Mouse (Mus musculus) cortical plate, adult 2 months (tissue): ENCODE measurements around the gene Rhou.

Experiments
- CTCF ChIP-seq: fragments of 200-500 bp; IDR thresholded peaks from 2 replicates; pipeline ENCODE4 v1.5.1; 2011; ENCODE audit warnings: mild to moderate bottlenecking, control low read depth, low read length; ENCODE audit not compliant: insufficient read depth; ENCODE audit errors: extremely low read depth
- POLR2A ChIP-seq: fragments of 200-500 bp; IDR thresholded peaks from 2 replicates; pipeline ENCODE4 v1.6.1; 2011; ENCODE audit warnings: mild to moderate bottlenecking, low read length, control low read depth; ENCODE audit not compliant: insufficient read depth; ENCODE audit errors: extremely low read depth

DNA sequence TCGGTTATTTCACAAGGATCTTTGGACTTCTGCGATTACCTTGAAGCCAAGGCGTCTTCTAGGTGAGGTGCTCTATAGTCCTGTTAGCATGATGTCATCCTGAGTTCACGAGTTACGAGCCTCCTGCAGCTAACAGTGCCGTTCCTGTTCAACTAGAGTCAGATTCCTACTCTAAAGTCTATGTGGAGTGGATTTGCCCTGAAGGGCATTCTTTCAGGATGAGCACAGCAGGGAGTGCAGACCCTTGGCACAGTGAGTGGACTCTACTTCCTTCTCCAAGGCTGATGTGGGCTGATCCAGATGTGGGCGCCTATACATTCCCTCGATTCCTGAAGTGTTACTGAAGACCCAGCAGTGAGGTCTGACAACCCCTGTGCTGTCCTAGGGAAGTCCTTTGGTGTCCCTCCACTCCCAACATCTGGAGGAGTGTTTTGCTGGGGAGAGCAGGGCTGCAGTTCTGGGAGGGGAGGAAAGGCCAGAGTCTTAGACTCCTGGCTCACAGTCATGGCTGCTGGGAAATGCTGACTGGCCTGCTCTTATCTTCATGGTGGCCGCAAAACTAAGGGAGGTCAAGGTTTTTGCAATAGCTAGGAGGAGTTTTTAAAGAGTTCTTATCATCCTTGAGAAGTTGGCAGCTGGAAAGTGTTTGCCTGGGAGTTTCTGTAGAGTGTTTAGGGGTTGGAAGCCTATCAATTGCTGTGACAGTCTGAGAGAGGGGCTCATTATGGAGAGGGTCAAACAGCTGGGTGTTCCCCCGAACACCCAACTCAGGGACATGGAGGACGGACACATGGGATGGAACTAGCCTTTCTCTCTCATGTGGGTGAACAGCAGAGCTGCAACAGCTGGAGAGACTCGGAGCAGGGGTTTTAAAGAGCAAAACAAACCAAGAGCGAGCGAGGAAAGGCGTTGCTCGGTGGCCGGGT is 5.2 kb upstream of the Rhou start:
- TF ChIP-seq CTCF (no peak), POLR2A (no peak)
